Mouse (Mus musculus): ENCODE measurements around the gene Tpt1.

- TF ChIP-seq CTCF (IDR thresholded peaks at IDR 0.05; ENCODE audit: borderline replicate concordance, insufficient read depth, low read length) (no peak), POLR2A (IDR thresholded peaks at IDR 0.05; ENCODE audit: low read depth, low read length) (no peak)
Observed at GRCm38 (mm10) chr14:75877297-75877696, 32.4 kb downstream of the Tpt1 start.
